Mouse (Mus musculus) embryonic fibroblast, embryonic 13.5 days (primary cell): ENCODE data around the gene Mtss1l. TPM values are rescaled to one million over a fixed set of nuclear protein-coding genes. Genes with fewer than 3 reads are reported as not detected.
A peak's percentile ranks its signal among the peaks of the same experiment; 100 is the strongest.

Experiments
- H3K27ac ChIP-seq: 2 replicates; pipeline ENCODE4 v1.5.1; 2012; ENCODE audit warnings: low read length, control low read depth, inconsistent platforms; ENCODE audit not compliant: insufficient read depth
- H3K4me1 ChIP-seq: 2 replicates; pipeline ENCODE4 v1.6.1; 2011; ENCODE audit warnings: low read length; ENCODE audit not compliant: control insufficient read depth, insufficient read depth
- H3K4me3 ChIP-seq: 2 replicates; pipeline ENCODE4 v1.5.1; 2011; ENCODE audit warnings: mild to moderate bottlenecking, control low read depth, low read length; ENCODE audit not compliant: insufficient read depth
- CTCF ChIP-seq: IDR thresholded peaks from 2 replicates; pipeline ENCODE4 v1.5.1; 2011; ENCODE audit warnings: mild to moderate bottlenecking, control low read depth, low read length, moderate library complexity, borderline replicate concordance; ENCODE audit not compliant: insufficient read depth
- POLR2A ChIP-seq: IDR thresholded peaks from 2 replicates; pipeline ENCODE4 v1.6.1; 2011; ENCODE audit warnings: low read depth, mild to moderate bottlenecking, control low read depth, low read length, moderate library complexity
- polyA plus RNA-seq: library from polyadenylated mRNA; stranded (reverse); fragments of >200 nt; gene quantifications from 2 replicates; pipeline ENCODE4 v1.2.4, GENCODE M21; 2011; ENCODE audit warnings: low read depth; ENCODE audit not compliant: missing spikeins, insufficient read length

Gene Mtss1l
- polyA plus RNA-seq, 1 experiment, result 54.3 TPM

DNA sequence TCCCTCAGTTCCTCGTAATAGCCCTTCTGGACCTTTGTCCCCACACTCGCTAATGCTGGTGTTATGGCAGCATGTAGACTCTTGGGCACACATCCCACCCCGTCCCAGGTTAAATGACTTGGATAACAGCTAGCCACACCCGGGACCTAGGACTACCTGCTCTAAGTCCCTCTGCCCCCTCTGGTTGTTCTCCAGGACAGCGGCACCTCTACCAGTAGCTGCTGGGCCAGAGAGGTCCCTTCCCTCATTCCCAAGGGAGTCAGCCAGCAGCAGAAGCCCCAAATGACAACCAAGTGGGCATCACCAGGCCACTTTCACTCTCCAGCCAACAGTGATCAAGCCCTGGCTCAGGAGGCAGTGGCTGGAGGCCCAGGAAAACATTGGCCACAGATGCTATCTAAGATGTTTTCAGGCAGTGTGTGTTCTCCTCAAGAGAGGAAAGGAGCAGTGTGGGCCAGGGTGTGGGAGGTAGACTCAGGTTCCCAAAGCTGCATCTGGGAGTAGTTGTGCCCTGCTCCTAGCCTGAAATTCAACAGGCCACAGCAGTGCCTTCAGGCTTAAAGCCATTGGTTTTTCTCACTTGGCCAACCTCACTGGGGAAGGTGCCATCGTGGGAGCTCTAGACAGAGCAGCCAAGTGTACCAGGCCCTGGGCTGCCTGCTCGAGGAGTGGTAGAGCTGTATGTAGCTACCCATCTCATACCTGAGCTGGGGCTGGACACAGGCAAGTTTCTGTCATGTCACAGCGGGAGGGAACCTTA is 2.9 kb upstream of the Mtss1l start:
- Histone ChIP-seq H3K27ac (no peak overlapping the region; the same call in 1 of the 2 replicates), H3K4me3 (no peak overlapping the region), H3K4me1 (peaks cover 5% of the 10 kb centered on the region; the same call in 1 of the 2 replicates)
- 0 out of 2 replicates have a peak, but pooled peaks have one; percentile 16 for TF ChIP-seq POLR2A
- no peak for TF ChIP-seq CTCF

DNA sequence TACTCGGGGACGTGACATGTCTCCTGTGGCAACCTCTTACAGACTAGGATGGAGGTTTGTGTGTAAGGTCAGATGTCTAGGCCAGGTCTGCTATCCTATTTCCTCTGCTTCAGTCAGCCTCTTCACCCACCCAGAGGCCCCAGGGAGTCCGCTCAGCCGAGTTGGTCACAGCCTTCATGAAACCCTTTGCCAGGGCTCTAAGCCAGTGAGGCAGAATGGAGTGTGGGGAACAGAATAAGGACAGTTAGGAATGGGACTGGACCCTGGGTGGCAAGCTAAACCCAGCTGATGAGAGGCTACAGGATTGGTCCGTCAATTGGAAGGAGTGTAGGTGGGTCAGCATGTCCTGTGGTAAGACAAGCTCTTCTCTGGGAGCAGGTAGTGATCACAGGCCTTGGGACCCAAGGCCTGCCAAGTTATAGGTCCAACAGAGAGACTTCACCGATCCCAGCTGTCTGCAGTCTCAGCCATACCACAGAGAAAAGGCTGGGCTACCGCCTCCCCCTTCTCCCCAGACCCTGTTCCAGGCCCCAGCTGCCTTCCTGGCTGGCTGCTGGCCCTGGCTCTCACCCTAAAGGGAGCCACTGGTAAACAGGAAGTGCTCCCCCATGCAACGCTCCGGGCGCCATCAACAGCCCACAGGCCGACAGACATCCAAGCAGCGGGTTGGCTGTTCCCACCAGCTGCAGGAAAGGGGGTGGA is 2.2 kb upstream of the Mtss1l start:
- Histone ChIP-seq H3K27ac (no peak overlapping the region; the same call in 1 of the 2 replicates), H3K4me3 (no peak overlapping the region), H3K4me1 (peaks cover 5% of the 10 kb centered on the region; the same call in 1 of the 2 replicates)
- TF ChIP-seq CTCF (no peak), POLR2A (no peak)

DNA sequence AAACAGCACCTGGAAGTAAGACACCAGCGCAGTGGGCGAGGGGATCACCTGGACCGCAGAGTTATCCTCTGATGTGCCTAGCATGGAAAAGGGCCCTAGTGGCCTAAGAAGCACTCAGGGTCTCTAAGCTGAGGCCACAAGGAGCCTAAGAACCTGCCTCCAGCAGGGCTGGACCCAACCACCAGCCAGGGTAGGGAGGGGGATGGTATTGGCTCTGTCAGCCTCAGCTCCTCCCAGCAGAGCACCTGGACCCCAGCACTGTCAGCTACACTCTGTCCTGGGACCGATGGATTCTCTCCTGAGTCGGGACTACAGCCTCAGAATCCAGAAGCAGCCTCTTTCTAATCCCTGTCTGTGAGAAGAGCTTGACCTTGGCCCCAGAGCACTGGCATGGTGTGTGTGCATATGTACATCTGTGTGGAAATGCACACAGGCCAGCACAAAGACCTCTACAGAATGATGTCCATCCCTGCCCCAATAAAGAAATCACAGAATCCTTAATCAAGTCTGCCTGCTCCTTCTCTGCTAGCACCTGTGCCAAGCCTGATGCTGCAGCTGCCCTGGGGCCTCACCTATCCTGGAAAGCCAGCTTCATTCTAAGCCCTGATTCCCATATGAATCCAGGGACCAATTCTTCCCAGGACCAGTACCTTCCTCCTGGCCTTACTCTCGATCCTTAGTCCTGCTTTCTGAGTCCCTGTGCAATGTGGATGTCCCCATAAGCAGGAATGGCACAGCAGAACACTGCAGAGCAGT is 1.2 kb upstream of the Mtss1l start:
- Histone ChIP-seq H3K4me1 (peaks cover 5% of the 10 kb centered on the region; the same call in 1 of the 2 replicates), H3K4me3 (no peak overlapping the region), H3K27ac (no peak overlapping the region)
- TF ChIP-seq POLR2A (no peak), CTCF (no peak)

DNA sequence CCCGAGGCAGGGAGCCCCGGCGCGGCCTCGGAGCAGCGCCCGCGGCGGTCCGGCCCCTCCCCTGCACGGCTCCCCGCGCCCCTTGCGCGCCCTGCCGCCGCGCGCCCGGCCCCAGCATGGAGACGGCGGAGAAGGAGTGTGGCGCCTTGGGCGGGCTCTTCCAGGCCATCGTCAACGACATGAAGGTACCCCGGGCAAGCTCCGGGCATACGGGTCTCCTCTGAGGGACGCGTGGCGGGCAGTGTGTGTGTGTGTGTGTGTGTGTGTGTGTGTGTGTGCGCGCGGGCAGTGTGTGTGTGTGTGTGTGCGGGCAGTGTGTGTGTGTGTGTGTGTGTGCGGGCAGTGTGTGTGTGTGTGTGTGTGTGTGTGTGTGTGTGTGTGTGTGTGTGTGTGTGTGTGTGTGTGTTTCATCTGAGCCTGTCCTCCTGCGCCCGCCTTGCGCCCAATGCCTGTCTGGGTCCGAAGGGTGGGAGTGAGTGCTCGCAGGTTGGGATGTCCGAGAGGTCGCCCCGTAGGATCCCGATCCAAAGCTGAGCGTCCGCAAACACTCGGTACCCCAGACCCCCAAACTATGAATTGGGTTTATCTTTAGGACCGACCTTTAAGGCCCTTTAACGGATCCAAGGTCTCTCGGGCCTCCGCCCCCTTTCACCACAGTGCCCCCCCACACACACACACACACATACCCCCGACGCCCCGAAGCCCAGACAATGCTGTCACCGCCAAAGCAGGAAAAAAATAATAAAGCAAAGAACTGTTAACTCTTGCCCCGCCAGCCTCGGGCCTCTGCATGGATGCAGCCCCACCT is 534 bp downstream of the Mtss1l start:
- TF ChIP-seq POLR2A, result no peak
- no peak for TF ChIP-seq CTCF

DNA sequence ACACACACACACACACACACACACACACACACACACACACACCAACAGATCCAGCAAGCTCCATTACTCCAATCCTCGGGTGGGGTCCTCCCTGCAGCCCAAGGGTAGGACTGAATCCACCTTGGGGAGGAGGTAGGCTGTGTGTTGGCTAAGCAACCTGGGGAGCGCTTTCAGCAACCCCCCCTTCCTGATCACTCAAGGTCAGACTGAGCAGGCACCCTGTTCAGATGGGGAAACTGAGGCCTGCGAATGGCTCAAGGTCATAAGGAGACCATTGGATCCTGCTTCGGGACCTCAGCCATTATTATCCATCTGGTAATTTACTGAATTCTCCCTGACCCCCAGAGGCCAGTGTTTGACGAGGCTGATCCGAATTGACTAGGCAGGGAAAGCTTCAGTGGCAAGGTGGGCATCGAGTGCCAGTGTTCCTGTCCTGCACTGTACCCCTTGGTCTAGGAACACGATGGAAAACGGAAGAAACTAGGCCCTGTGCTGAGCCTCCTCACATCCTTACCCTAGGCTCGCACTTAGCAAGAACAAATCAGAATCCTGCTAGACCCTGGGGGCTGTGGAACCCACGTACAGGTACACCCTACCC is 1.2 kb downstream of the Mtss1l start:
- Histone ChIP-seq H3K4me1 (no peaks in the 10 kb centered on the region), H3K27ac (no peak overlapping the region), H3K4me3 (peak overlapping the region; percentile 62)
- TF ChIP-seq POLR2A (no peak), CTCF (no peak)

More for the DNA sequence above, 534 bp downstream of the Mtss1l start:
- Histone ChIP-seq H3K4me3 (peak overlapping the region; percentile 62), H3K27ac (0 out of 2 replicates have a peak overlapping the region, but pooled peaks have one; percentile 17), H3K4me1 (no peaks in the 10 kb centered on the region)

DNA sequence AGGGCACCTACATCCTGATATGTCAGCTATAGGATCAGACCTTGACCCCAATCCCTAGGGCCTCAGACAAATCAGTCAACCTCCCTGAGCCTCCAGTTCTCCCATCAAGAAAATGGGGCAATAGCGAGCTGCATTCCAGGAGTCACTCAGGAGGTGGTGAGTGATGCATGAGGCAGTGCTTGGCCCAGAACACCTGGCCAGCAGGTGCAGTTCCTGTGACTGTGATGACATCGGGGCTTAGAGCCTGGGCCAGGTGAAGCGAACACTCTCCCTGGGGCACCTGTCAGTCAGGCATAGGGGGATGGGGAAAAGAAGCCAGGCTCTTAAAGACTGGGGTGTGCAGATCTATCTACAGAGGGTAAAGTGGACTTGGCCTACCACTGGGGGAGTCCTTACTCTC is 3.2 kb downstream of the Mtss1l start:
- Histone ChIP-seq H3K4me3 (no peak overlapping the region), H3K27ac (no peak overlapping the region), H3K4me1 (no peaks in the 10 kb centered on the region)
- TF ChIP-seq CTCF (no peak), POLR2A (no peak)

DNA sequence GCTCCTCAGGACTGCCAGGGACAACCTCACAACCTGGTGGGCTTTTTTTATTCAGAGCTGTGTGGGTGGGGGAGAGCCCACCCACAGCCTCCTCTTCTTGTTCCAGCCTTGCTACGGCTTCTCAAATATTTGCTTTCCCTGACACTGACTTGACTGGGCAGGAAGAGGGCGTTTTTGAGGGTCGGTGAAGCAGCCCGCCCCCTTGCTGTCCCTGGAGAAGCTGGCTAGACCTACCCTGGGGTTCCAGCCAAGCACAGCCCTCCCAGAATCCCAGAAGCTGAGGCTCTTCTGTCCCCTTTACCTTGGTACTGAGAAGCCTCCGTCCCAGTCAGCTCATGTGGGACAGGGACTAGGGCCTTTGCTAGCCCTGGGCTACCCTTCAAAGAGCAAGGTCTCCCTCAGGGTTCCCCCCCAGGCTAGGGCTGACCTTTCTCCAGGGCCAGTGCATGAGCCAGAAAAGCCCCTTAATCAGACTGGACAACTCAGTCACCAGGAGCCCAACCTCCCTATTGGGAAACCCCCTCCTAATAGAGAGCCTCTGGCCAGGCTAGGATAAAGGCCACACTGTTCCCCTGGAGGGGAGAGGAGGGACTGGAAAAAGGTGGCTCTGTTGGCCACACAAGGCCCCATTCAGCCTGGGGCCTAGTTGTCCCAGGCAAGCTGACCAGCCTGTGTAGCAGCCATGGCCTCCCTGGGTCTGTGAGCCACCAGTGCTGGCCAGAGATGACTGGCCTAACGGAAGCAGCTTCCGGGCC is 4.0 kb downstream of the Mtss1l start:
- TF ChIP-seq CTCF (no peak), POLR2A (no peak)
- Histone ChIP-seq H3K27ac (no peak overlapping the region), H3K4me3 (no peak overlapping the region), H3K4me1 (no peaks in the 10 kb centered on the region)

DNA sequence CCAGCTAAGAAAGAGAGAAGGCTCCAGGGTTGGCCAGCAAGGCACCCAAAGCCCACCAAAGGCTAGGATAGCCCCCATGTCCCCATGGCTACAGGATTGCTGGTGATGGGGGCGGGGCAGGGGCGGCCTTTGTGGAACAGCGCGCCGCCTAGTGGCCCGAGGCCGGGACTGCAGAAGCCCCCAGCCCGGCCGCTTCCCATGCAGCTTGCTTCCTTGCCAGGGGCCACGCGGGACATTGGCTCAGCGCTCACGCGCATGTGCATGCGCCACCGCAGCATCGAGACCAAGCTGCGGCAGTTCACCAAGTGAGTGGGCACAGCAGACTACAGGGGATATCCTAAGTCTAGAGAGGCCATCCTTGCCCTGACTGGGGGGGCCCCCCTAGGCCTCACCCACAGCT is 5.6 kb downstream of the Mtss1l start:
- Histone ChIP-seq H3K4me1 (no peaks in the 10 kb centered on the region), H3K27ac (no peak overlapping the region), H3K4me3 (no peak overlapping the region)
- TF ChIP-seq POLR2A, result no peak
- TF ChIP-seq CTCF, result no peak; the same call in 1 of the 2 replicates
